Mouse (Mus musculus): ENCODE measurements around the gene Nacc1. TPM values are rescaled to one million over a fixed set of nuclear protein-coding genes. Genes with fewer than 3 reads are reported as not detected.
A peak's percentile ranks its signal among the peaks of the same experiment; 100 is the strongest.

The Nacc1 gene
- total RNA-seq, 2 experiments from 2014 or later, result 27.3 to 30.1 TPM

DNA sequence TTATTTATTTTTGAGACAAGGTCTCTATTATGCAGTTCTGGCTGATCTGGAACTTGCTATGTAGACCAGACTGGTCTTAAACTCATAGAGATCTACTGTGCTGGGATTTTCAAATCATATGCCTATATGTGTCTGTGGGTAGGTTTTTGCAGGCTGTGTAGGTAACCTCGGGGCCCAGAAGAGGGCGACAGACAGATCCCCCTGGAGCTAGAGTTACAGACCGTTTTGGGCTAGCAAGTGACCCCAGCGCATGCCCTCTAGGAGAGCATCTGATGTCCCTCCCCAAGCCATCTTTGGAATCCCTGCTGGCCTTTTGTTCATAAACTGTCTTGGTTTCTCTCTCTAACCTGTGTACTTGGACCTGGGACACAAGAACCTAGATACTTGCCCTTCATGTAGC, 33.1 kb downstream of the Nacc1 start:
- intact Hi-C loops (cut with DNase I), result no loop called here
- no peak for DNase-seq

DNA sequence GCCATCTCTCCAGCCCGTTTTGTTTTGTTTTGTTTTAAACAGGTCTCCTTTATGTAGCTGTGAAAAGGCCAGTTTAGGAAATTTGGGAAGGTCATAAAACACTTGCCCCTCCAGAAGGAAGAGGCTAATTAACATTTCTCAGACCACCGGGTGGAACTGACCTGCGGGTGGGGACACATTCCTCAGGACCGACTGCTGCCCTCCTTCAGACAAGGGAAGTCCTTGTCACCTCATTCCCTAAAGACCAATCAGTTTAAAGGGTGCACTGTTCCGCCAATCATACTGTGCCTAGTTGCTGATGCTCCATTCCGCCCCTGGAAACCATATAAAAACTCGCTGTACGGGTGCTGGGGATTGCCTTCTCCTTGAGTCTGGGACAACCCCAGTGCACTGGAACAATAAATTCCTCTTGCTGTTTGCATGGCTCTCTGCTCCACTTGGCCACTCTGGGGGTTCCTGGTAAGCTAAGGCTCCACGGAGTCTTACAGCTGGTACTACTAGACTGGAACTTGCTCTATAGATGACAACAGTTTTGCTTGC, 34.5 kb downstream of the Nacc1 start:
- DNase-seq, result no peak
- intact Hi-C loops (cut with DNase I), result no loop called here

DNA sequence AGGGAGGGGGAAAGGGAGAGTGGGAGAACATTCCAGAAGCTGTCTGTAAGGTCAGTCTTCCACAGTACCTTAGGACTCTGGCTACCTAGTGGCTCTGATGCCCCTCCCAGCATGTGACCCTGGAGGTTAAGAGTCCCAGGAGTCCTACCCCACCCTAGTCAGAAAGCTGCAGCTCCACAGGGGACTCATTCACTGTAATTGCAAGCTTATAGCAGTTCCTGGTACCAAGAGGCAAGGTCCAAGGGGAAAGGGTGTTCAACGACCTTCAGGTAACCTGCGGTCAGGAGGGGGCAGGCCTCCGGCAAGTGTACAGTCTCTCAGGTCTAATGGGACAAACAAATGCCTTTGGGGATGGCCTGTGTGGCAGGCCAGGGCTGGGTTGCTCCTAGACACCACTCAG, 37.4 kb downstream of the Nacc1 start:
- no peak for DNase-seq
- intact Hi-C loops (cut with DNase I), result no loop called here

DNA sequence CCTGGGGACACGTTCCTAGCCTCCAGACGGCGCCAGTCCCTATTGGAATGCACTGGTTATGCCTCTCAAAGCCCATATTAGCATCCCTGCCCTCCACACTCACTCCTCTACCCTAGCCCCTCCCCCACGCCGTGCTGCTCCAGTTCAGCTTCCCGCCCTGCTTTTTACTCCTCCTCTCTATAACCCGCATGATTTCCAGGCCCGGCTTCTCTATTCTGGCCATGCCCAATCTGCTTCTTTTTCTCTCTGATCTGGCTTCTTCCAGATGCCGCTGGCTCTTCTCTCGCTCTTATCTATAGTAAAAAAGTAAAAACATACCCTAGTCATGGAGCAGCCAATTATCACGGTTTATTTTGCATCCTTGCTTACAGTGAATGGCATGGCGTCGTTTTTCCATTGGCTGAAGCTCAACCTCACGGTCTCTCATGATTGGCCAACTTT, 40.2 kb downstream of the Nacc1 start:
- no peak for DNase-seq
- intact Hi-C loops (cut with DNase I), result no loop called here

DNA sequence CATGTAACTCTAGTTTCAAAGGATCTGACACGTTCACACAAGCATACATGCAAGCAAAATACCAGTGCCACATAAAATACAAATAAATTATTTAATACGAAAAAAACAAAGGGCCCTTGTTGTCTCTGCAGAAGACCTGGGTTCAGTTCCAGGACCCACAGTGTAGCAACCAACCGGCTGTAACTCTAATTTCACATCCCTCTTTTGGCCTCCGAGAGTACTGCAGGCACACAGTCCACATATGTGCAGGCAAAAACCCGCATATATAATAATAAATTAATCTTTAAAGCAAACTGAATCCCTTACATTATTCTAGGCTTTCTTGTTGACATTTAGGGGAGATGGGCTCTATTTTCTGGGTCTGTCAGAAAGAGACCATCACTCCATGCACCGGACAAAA, 40.9 kb downstream of the Nacc1 start:
- intact Hi-C loops (cut with DNase I), result no loop called here
- no peak for DNase-seq

DNA sequence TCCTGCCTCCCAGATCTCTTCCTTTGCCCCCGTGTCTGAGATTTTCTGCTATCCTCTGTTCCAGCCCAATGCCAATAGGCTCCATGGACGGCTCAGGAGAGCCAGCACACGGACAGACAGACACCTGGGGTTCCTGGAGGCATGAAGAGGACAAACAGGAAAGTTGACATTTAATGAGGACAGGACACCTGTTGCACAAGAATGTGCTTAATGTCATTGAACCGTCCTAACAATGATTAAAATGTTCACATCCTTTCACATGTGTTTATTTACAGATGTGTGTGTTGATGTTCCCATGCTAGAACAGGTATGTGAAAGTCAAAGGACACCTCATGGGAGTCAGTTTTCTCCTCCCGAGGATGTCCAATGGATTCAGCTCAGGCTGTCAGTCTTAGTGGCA, 44.6 kb downstream of the Nacc1 start:
- intact Hi-C loops (cut with DNase I), result no loop called here
- DNase-seq, result no peak

DNA sequence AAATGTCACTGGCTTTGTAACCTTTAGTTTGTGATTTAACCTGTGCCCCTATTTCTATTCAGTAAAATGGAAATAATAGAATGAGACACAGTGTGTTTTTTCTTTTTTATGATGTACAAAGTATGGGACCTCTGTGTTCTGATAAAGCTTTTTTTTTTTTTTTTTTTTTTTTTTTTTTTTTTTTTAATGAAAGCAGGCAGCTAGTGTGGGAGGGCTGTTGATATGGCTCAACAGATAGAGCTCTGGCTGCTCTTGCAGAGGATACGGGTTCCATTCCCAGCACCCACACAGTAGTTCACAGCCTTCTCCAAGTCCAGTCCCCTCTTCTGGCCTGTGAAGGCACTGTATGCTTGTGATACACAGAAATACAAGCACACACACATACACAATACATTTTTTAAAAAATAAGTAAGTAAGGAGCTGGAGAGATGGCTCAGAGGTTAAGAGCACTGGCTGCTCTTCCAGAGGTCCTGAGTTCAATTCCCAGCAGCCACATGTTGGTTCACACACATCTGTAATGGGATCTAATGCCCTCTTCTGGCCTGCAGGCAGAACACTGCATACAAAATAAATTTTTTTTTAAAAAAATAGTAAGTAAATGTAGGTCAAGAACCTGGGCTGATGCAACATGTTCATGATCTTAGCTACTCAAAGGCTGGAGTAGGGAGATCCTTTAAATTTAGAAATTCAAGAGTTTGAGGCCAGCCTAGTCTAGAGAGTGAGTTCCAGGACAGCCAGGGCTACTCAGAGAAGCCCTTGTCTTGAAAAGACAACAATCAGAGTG, 45.9 kb downstream of the Nacc1 start:
- intact Hi-C loops (cut with DNase I), result loop anchor here (1.0 kb wide), 1 partner anchor 15 kb away; no protein-coding TSS in a partner anchor

DNA sequence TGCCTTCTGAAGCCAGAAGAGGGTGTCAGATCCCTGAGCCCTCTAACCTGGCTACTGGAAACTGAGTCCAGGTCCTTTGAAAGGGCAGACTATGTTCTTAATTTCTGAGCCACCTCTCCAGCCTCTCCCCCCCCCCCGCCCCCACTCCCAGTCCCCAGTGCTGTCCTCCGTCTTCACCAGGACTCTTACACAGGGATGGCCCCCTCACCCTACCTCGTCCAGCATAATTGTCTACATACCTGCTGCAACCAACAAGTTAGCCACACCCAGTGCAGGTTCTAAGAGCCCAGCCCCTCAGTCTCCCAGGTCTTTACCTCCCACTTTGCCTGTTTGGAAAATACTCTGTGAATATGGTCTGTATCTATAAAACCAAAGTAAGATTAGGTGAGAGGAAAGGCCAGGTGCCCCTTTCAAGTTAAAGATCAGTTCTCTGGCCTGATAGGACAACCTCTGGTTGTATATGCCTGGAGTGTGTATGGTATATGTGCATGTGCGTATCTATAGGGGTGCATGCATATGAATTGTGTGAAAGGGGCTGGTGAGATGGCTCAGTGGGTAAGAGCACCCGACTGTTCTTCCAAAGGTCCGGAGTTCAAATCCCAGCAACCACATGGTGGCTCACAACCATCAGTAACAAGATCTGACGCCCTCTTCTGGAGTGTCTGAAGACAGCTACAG, 46.9 kb downstream of the Nacc1 start:
- intact Hi-C loops (cut with DNase I), result loop anchor here (1.0 kb wide), 1 partner anchor 16 kb away; no protein-coding TSS in a partner anchor
- no peak for DNase-seq

More for the DNA sequence above, 45.9 kb downstream of the Nacc1 start:
- no peak for DNase-seq

DNA sequence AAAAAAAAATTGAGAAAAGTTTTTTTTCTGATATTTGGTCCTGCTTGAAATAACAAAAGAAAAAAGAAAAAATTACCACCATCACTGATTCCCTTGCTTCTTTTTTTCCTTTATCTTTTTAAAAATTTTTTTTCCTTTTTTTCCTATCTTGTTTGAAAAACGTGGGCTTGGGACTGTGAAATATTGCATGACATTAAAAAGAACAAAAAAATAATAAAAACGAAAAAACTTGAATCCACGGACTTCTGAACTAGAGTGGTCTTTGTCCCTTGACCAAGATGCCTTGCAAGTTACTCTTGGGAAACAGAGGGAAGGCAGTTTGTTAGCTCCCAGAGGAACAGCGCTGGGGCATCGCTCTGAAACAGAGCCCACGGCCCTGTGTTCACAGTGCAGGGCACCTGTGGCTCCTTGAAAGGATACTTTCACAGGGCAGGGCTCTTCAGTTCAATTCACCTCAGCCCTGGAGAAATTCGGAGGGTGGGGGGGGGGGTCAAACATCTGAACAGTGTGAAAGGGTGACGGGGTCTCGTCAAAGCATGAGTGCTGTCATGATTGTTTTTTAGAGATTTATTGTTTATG, 47.6 kb downstream of the Nacc1 start:
- DNase-seq, result no peak
- intact Hi-C loops (cut with DNase I), result no loop called here

DNA sequence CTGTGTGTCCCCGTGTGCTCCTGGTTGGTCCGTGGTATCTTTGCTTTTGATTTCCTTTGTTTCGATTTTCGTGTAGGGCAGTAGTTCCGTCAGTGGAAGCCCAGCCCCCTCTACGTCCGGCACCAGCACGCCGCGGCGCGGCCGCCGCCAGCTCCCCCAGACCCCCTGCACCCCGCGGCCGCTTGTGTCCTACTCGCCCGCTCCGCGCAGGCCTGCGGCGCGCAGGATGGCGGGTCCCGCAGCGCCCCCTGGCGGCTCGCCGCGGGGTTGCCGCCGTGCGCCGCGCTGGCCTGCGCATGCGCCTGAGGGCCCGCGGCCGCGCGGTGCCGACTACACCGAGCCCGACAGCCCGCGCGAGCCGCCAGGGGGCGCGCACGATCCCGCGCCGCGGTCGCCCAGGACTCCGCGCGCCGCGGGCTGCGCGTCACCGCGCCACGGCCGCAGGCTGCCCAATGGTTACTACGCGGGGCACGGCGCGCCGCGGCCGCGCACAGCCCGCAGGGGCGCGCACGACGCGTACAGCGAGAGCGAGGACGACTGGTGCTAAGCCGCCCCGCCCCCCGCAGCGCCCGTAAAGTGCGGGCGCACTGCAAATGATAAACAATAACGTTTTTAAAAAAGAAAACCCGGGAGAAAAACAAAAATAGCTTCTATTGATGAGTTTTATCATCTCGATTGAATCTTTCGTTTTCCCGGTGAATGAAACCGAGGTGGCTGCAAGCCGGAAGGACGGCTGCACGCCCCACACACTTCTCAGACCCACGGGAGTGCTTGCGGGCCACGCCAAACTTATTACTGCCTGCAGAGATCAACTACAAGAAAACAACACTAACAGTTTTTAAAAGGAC, 48.3 kb downstream of the Nacc1 start:
- peak; percentile 96 to 97 for DNase-seq
- intact Hi-C loops (cut with DNase I), result loop anchor here (2.0 to 5.0 kb wide), 4 partner anchors 47 to 173 kb away; partner anchors contain the start of genes Nacc1 and Trmt1

DNA sequence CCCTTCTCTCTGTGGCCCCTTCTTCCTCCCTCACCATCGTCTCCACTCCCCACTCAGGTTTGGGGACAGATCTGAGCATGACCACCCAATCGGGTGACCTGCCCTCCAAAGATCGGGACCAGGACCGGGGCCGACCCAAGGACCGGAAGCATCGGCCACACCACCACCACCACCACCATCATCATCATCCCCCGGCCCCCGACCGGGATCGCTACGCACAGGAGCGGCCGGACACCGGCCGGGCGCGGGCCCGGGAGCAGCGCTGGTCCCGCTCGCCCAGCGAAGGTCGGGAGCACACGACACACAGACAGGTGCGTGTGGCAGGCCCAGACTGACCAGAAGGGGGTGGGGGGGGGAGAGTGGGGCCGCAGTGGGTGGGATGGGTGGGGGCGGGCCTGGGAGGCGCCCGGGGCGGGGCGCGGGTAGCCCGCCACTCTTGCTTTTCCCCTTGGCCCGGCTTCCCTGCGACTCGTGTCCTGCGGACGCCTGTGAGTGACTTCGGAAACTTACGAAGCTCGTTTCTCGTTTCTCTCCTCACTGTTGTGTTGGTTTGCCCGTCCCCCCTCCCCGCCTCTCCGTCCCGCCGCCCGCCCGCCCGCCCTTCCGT, 49.0 kb downstream of the Nacc1 start:
- intact Hi-C loops (cut with DNase I), result loop anchor here (2.0 to 5.0 kb wide), 4 partner anchors 46 to 174 kb away; partner anchors contain the start of genes Nacc1 and Trmt1
- peak; percentile 55 to 59 for DNase-seq

DNA sequence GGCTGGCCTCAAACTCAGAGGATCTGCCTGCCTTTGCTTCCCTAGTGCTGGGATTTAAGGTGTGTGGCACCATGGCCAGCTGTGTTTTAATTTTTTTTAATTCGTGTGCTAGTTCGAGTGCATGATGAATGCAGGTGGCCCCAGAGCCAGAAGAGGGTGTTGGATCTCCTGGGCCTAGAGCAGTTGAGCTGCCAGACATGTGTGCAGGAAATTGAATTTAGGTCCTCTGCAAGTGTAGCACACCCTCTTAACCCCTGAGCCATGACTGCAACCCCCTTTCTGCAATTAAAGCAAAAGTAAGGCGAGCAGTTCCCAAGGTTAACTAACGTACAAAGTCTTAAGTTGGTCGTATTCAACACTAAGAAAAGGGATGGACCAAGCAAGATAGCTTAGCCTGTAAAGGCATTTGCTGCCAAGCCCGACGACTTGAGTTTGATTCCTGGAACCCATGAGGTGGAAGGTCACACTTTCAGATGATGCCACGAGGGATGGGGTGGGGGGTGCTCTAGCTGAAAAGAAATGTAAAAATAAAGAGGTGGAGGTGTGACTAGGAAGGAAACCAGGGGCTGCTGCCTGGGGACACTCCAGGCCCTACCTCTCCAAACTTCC, 49.6 kb downstream of the Nacc1 start:
- no peak for DNase-seq
- intact Hi-C loops (cut with DNase I), result loop anchor here (2.0 to 5.0 kb wide), 4 partner anchors 46 to 175 kb away; partner anchors contain the start of genes Nacc1 and Trmt1

DNA sequence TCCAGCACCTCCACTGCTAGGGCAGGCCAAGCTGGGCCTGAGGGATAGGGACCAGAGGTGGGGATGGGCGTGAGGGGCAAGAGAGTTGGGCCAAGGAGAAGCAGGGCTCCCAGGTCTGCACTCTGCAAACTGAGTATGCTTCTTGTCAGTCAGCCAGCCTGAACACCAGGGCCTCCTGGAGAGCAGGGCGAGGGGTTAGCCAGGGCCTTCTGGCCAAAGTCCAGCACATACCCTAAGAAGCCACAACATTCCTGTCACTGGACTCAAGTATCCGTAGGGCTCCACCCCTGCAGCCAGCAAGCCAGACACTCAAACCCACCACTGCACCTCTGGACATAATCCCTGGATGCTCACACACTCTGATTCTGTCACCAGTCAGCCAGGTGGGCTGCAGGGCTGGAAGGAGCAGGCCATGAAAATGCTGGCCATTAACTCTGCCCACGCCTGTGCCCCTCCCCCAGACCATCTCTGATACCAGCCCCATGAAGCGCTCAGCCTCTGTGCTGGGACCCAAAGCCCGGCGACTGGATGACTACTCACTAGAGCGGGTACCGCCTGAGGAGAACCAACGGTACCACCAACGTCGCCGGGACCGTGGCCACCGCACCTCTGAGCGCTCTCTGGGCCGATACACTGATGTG, 51.5 kb downstream of the Nacc1 start:
- no peak for DNase-seq

DNA sequence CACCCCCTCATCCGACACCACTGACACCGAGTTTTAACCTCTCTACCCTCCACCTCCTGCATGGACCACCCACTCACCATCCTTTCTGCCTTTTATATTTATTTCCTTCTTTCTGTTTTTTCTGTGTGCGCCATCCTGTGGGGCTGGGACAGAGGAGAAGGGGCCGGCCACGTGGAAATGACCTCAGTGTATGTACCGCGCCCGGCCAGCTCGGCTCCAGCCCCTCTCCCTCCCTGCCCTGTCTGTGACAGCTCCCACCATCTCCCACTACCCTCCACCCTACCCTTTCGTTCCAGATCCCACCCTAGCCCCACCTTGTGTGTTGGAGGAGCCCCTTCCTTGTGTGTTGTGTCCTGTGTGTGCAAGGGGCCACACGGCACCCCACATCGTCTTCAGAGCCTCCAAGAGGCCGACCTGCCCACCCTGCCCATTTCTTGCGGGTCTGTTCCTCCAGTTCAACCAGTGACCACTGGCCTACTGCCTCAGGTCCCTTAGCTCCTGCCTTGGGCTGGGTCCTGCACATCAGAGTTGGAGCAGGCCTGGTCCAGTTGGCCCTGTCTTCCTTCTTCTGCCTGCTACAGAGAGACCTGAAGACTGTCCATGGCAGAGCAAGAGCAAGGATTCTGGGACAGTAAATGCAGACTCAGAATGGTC, 52.1 kb downstream of the Nacc1 start:
- intact Hi-C loops (cut with DNase I), result loop anchor here (5.0 kb wide), 1 partner anchor 43 kb away; no protein-coding TSS in a partner anchor

More for the DNA sequence above, 51.5 kb downstream of the Nacc1 start:
- intact Hi-C loops (cut with DNase I), result loop anchor here (5.0 kb wide), 1 partner anchor 44 kb away; no protein-coding TSS in a partner anchor

DNA sequence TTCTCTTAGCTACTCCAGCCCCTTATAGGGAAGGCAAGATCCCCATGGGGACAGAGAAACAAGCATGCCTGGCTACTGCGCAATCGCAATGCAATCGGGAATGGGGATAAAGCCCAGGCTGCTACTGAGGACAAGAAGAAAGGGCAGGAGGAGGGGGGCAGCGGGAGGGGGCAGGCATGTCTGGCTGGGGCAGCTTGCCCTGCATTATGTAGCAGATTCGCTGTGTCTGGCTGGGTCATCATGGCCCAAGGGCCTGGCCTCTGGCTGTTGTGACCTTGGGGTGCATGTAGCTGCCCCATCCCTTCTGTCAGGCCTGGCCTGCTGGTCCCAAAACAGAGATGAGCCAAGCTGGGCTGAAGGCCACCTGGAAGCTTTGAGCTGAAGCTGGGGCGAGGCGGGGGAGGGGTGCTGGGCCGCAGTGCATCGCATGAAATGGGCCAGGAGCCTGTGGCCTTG, 52.8 kb downstream of the Nacc1 start:
- intact Hi-C loops (cut with DNase I), result loop anchor here (5.0 kb wide), 1 partner anchor 43 kb away; no protein-coding TSS in a partner anchor
- DNase-seq, result peak; percentile 59

More for the DNA sequence above, 52.1 kb downstream of the Nacc1 start:
- no peak for DNase-seq

DNA sequence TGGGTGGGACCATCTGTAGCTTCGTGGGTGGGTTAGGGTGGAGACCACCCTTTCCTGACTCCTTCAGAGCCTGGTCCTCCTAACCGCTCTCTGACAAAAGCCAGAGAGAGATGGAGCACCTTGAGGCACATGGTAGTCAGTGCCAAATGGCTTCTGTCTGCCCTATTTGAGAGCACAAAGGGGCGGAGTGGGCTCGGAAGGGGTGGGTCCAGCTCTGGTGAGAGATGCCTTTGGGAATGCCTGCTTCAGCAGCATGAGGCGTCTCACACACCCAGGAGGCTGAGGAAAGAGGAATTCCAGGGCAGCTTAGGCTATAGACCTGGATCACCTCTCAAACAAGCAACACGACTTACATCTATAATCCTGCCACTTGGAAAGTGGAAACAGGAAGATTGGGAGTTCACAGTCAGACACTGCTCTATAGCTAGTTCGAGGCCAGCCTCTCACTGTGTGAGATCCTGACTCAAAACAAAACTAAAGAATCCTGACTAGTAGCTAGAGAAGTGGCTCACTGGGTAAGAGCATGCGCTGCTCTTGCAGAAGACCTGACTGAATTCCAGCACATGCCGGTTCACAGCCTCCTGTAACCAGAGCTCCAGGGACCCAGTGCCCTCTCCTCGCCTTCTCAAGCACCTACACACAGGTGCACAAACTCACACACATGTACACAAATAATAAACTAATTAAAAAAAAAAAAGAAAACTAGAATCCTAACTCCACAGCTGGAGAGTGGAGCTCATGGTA, 53.6 kb downstream of the Nacc1 start:
- no peak for DNase-seq
- intact Hi-C loops (cut with DNase I), result no loop called here

DNA sequence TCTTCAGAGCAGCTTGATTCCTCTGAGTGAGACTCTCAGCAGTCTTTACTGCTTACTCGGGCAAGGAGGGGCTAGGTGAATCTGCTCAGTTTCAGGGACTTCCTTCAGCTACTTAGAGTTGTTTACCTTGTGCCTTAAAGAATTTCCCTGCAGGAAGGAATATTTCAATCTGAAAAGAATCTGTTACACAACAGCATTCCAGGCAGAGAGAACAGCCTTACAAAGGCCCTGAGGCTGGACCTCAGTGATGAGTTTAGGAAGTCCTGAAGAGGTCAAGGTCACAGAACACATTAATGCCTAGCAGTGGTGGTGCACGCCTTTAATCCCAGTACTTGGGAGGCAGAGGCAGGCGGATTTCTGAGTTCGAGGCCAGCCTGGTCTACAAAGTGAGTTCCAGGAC, 55.8 kb downstream of the Nacc1 start:
- intact Hi-C loops (cut with DNase I), result no loop called here
- DNase-seq, result no peak

All from heart, postnatal 36 days (tissue).